Mouse (Mus musculus) T-cell, adult 2 months (primary cell): ENCODE results near the gene Wdr83.

Experiments used
- DNase-seq: peaks from one replicate; pipeline ENCODE4 v3.0.0; 2022; ENCODE audit warnings: low spot score

Wdr83 gene

GRCm38 (mm10) chr8:85076993-85077392, 4.1 kb downstream of the Wdr83 start:
- peak; percentile 77 for DNase-seq

GRCm38 (mm10) chr8:85076001-85076400, 5.1 kb downstream of the Wdr83 start:
- no peak for DNase-seq

- DNase-seq, result no peak
These were observed 6.5 kb downstream of the Wdr83 start for GRCm38 (mm10) chr8:85074617-85075016.

- DNase-seq, result no peak
These were observed 6.9 kb downstream of the Wdr83 start for GRCm38 (mm10) chr8:85074167-85074566.

- DNase-seq, result no peak
These were observed 8.0 kb downstream of the Wdr83 start for GRCm38 (mm10) chr8:85073041-85073612.

GRCm38 (mm10) chr8:85072364-85072929, 8.7 kb downstream of the Wdr83 start:
- DNase-seq, result no peak

- DNase-seq, result peak; percentile 90
These were observed 9.4 kb downstream of the Wdr83 start, which contains the start of gene Dhps for GRCm38 (mm10) chr8:85071514-85072281. Gene Dhps (plus strand): TSS chr8:85071757.

- no peak for DNase-seq
These were observed 10.1 kb downstream of the Wdr83 start for GRCm38 (mm10) chr8:85071041-85071440.

GRCm38 (mm10) chr8:85067982-85068381, 13.1 kb downstream of the Wdr83 start, which contains the start of gene Gm5741:
Gene Gm5741 (minus strand): TSS chr8:85067982.
- DNase-seq, result no peak

GRCm38 (mm10) chr8:85067155-85067554, 14.0 kb downstream of the Wdr83 start:
- no peak for DNase-seq

- no peak for DNase-seq
These were observed 15.9 kb downstream of the Wdr83 start for GRCm38 (mm10) chr8:85065213-85065612.

GRCm38 (mm10) chr8:85062603-85063002, 18.5 kb downstream of the Wdr83 start:
- DNase-seq, result no peak

GRCm38 (mm10) chr8:85059879-85060616, 21.1 kb downstream of the Wdr83 start, which contains the start of gene Fbxw9:
Gene Fbxw9 (plus strand): TSS chr8:85060055.
- DNase-seq, result peak; percentile 92

- no peak for DNase-seq
These were observed 23.7 kb downstream of the Wdr83 start for GRCm38 (mm10) chr8:85057367-85057766.

GRCm38 (mm10) chr8:85043619-85044018, 37.5 kb downstream of the Wdr83 start:
- no peak for DNase-seq

GRCm38 (mm10) chr8:85037681-85038531, 43.2 kb downstream of the Wdr83 start:
- DNase-seq, result peak; percentile 46

GRCm38 (mm10) chr8:85037366-85037680, 43.8 kb downstream of the Wdr83 start:
- DNase-seq, result no peak

GRCm38 (mm10) chr8:85036718-85037365, 44.3 kb downstream of the Wdr83 start, which contains the start of gene Tnpo2:
Gene Tnpo2 (plus strand): TSS chr8:85036915.
- peak; percentile 92 for DNase-seq

- no peak for DNase-seq
These were observed 44.8 kb downstream of the Wdr83 start for GRCm38 (mm10) chr8:85036381-85036717.

- peak; percentile 47 for DNase-seq
These were observed 45.3 kb downstream of the Wdr83 start for GRCm38 (mm10) chr8:85035728-85036310.
